Mouse (Mus musculus): Measurements from ENCODE around the gene Olfr304.
"Not testable (repeated sequence)": the region's sequence is repeated elsewhere in the genome, so short reads cannot be mapped to it uniquely, and the experiment has no call there.

Olfr304 gene

GRCm38 (mm10) chr7:86386558-86386957 is at the start of gene Olfr304:
Gene Olfr304 (minus strand): TSS chr7:86386658.
- DNase-seq (ENCODE audit: low spot score): no peak

- no peak for DNase-seq (ENCODE audit: low spot score)
Observed at GRCm38 (mm10) chr7:86403546-86403945, 17.1 kb upstream of the Olfr304 start, which contains the start of gene Olfr301. Gene Olfr301 (plus strand): TSS chr7:86403846.

- no peak for DNase-seq (ENCODE audit: low spot score)
Observed at GRCm38 (mm10) chr7:86397689-86398088, 11.2 kb upstream of the Olfr304 start, which contains the start of gene Olfr303. Gene Olfr303 (minus strand): TSS chr7:86397789.

DNA sequence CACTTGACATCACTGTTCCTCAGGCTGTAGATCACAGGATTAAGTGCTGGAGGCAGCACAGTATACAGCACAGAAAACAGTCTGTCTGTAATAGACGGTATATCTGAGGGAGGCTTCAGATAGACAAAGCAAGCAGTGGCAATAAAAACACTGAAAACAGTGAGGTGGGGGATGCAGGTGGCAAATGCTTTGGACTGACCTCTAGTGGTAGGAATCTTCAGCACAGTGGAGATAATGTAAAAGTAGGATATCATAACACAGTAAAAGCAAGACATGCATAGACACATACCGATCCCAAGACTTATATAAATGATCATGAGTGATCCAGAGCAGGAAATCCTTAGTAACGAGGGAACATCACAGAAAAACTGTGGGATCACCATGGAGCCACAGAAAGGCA is 689 bp downstream of the Olfr304 start:
- DNase-seq (ENCODE audit: low spot score): no peak

- DNase-seq (ENCODE audit: low spot score): no peak
Observed at GRCm38 (mm10) chr7:86366828-86367227, 19.6 kb downstream of the Olfr304 start, which contains the start of gene Olfr305. Gene Olfr305 (minus strand): TSS chr7:86366928.

- not testable (repeated sequence) for DNase-seq (ENCODE audit: low spot score)
Observed at GRCm38 (mm10) chr7:86346296-86346695, 40.2 kb downstream of the Olfr304 start.

DNA sequence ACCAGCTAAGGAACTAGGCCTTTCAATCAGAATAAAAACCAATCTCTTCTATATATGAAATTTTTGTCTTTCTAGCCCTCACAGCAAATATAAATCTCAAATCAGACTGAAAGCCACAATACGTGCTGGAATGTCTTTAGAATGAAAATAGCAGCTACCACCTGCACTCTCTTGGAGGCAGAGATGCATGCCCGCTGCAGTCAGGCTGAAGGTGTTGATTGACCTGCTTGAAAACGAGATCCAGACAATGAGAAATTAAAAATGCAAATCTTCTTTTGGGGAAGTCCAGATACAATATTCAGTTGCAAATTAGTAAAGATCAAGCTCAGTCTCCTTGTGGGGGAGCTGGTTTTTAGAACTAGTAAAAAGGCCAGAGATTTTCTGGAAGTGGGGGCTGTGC is 42.2 kb downstream of the Olfr304 start:
- no peak for DNase-seq (ENCODE audit: low spot score)

GRCm38 (mm10) chr7:86342881-86343565 is 43.4 kb downstream of the Olfr304 start:
- no peak for DNase-seq (ENCODE audit: low spot score)

DNA sequence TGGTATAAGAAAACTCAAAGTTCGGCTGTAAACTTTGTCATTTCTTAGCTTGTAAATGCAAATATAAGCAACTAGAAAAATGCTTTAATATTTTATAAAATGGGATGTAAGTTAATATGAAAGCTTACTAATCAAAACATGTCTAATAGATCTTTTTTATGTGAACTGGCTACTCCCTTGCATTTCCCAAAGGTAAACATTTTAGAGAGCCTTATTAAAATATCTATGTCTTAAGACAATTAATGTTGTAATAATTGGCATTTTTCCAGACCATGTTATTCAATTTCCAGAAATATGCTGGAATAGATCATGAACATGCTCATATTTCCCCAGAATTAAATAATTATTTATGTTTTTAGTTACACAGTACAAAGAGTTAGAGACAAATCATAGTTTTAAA is 49.0 kb downstream of the Olfr304 start, which contains the start of gene Olfr307:
Gene Olfr307 (minus strand): TSS at position 101 of the 400 bp plus-strand sequence.
- DNase-seq (ENCODE audit: low spot score): no peak
